Mouse (Mus musculus) heart, adult 2 months (tissue): ENCODE results near the gene D130040H23Rik. TPM values are rescaled to one million over a fixed set of nuclear protein-coding genes. Genes with fewer than 3 reads are reported as not detected.

Experiments used
- DNase-seq, 2 experiments: peaks; one replicate each; pipeline ENCODE4 v3.0.0; 2021
- H3K27ac ChIP-seq: fragments of 200-600 bp; 2 replicates; pipeline ENCODE4 v1.8.1; 2022
- H3K27me3 ChIP-seq: fragments of 200-500 bp; 2 replicates; pipeline ENCODE4 v1.6.1; 2012; ENCODE audit warnings: mild to moderate bottlenecking, low read length, inconsistent platforms, mixed read lengths; ENCODE audit not compliant: control insufficient read depth, insufficient read depth
- H3K36me3 ChIP-seq: fragments of 200-500 bp; 2 replicates; pipeline ENCODE4 v1.6.1; 2012; ENCODE audit warnings: low read length, inconsistent platforms; ENCODE audit not compliant: control insufficient read depth, insufficient read depth
- H3K4me1 ChIP-seq: fragments of 200-500 bp; 2 replicates; pipeline ENCODE4 v1.6.1; 2011; ENCODE audit warnings: low read length; ENCODE audit not compliant: control insufficient read depth, insufficient read depth
- H3K4me3 ChIP-seq: fragments of 200-600 bp; 2 replicates; pipeline ENCODE4 v1.8.1; 2022
- H3K79me2 ChIP-seq: fragments of 200-500 bp; replicated peaks from 2 replicates; pipeline ENCODE4 v1.6.1; 2012; ENCODE audit warnings: mild to moderate bottlenecking, inconsistent platforms, low read length, moderate library complexity, mixed read lengths; ENCODE audit not compliant: control insufficient read depth, insufficient read depth
- H3K9ac ChIP-seq: fragments of 200-500 bp; 2 replicates; pipeline ENCODE4 v1.6.1; 2012; ENCODE audit warnings: low read depth, mild to moderate bottlenecking, control low read depth, inconsistent platforms, low read length, mixed read lengths
- CTCF ChIP-seq: fragments of 200-600 bp; IDR thresholded peaks from 2 replicates; pipeline ENCODE4 v1.8.1; 2022; ENCODE audit warnings: antibody characterized with exemption, mild to moderate bottlenecking, moderate library complexity
- EP300 ChIP-seq: fragments of 200-500 bp; IDR thresholded peaks from 2 replicates; pipeline ENCODE4 v1.6.1; 2011; ENCODE audit warnings: low read depth, low read length, control low read depth; ENCODE audit not compliant: insufficient read depth
- POLR2A ChIP-seq: fragments of 200-500 bp; IDR thresholded peaks from 2 replicates; pipeline ENCODE4 v1.6.1; 2011; ENCODE audit warnings: mild to moderate bottlenecking, low read depth, low read length, control low read depth; ENCODE audit not compliant: insufficient read depth
- WGBS: fragments of 180-500 bp; shearing (Covaris S2); methylation state at CpG from one replicate; pipeline ENCODE4 v1.1.7; 2018; 5-methylcytosine and 5-hydroxymethylcytosine counted together
- intact Hi-C: fragments of 180-260 bp; cut with DNase I; formaldehyde crosslinking; loops from one replicate; pipeline ENCODE4 v1.15.1; 2025
- long read RNA-seq: library from polyadenylated mRNA; stranded (forward); transcript quantifications from one replicate; pipeline ENCODE4 v2.0.0, GENCODE M21; 2021
- polyA plus RNA-seq: library from polyadenylated mRNA; depleted of rRNA; stranded (reverse); fragments of >200 nt; gene quantifications from 2 replicates; pipeline ENCODE4 v1.2.3, GENCODE M21; 2012; rRNA removed
- total RNA-seq, 2 experiments: library from RNA; stranded (reverse); gene quantifications; 2 replicates each; pipeline ENCODE4 v1.2.3; 2021

Gene D130040H23Rik
- 1 to 10 TPM; 1.1 to 1.3 TPM for total RNA-seq
- 0.59 and 0.76 TPM in 2 replicates for polyA plus RNA-seq
- long read RNA-seq = 0 reads

- TF ChIP-seq POLR2A (peak; percentile 59; the same call in 1 of the 2 replicates), CTCF (no peak), EP300 (0 out of 2 replicates have a peak, but pooled peaks have one; percentile 33)
- DNase-seq = peak; percentile 68 to 81
- WGBS = 8% methylated on average over 12 of the region's 12 CpGs
- Histone ChIP-seq H3K36me3 (no peaks in the 10 kb centered on the region), H3K4me3 (peak within 1 kb of the TSS; percentile 72), H3K79me2 (no peaks in the 10 kb centered on the region), H3K27me3 (no peaks in the 10 kb centered on the region), H3K9ac (peak within 1 kb of the TSS; percentile 89), H3K27ac (peak within 1 kb of the TSS; percentile 68), H3K4me1 (no peaks in the 10 kb centered on the region; the same call in 1 of the 2 replicates)
- intact Hi-C loops = no loop called here
Measured at GRCm38 (mm10) chr8:69270386-69271202, at the start of gene D130040H23Rik. D130040H23Rik (plus strand) TSS chr8:69271080.

- H3K4me1 ChIP-seq = no peaks in the 10 kb centered on the region
- intact Hi-C loops = no loop called here
- no peaks in the 10 kb centered on the region for H3K27me3 ChIP-seq
- no peaks in the 10 kb centered on the region for H3K36me3 ChIP-seq
- H3K79me2 ChIP-seq = no peaks in the 10 kb centered on the region
- DNase-seq = no peak
- H3K9ac ChIP-seq = no peak overlapping the region
- no peak for TF ChIP-seq POLR2A
- H3K4me3 ChIP-seq = no peak overlapping the region
- no peak overlapping the region for H3K27ac ChIP-seq
- 80% methylated on average over 2 of the region's 2 CpGs for WGBS
Measured at GRCm38 (mm10) chr8:69242541-69242940, 28.3 kb upstream of the D130040H23Rik start.

DNA sequence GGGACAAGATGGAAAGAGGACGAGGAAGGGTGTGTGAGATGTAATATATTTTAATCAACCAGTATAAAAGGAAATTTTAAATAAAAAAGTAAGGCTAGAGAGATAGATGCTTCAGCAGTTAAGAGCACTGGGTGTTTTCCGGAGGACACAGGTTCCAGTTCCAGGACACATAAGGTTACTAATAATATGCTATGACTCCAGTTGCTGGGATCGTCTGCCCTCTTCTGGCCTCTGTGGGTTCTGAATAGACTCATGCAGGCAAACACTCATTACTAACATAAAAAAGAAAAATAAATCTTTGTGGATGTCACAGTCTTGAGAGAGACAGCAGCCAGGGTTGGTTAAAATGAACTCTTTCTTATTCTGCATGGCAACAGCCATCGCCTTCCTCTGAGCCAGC, 2.4 kb upstream of the D130040H23Rik start:
- Histone ChIP-seq H3K27ac (no peak overlapping the region), H3K4me1 (no peaks in the 10 kb centered on the region; the same call in 1 of the 2 replicates), H3K79me2 (no peaks in the 10 kb centered on the region), H3K9ac (no peak overlapping the region), H3K27me3 (no peaks in the 10 kb centered on the region), H3K36me3 (no peaks in the 10 kb centered on the region), H3K4me3 (no peak overlapping the region)
- intact Hi-C loops = loop anchor here (5.0 kb wide), 1 partner anchor 151 kb away; no protein-coding TSS in a partner anchor
- DNase-seq = peak in 1 of 2 experiments; percentile 5
- 46% methylated on average over 4 of the region's 4 CpGs for WGBS
- no peak for TF ChIP-seq EP300
- peak; percentile 63 for TF ChIP-seq CTCF

DNA sequence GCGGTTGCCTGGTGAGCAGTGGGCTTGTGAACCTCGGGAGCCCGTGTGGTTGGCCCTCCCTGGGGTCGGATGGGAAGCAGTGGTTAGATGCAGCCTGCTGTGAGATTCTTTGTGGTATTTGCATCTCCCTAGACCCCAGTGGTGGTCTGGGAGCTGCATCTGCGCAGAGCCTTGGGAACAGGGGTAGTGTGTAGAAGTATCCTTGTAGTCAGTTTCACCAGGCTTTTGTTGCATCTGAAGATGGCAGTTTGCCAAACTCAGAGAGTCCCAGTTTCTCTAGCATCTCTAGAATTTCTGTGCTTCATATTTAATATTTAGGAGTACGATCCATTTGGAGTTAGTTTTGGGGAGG, 299 bp downstream of the D130040H23Rik start:
- no peaks in the 10 kb centered on the region for H3K79me2 ChIP-seq
- H3K27ac ChIP-seq = peak overlapping the region; percentile 68
- 13% methylated on average over 6 of the region's 6 CpGs for WGBS
- H3K4me3 ChIP-seq = peak overlapping the region; percentile 72
- no peaks in the 10 kb centered on the region for H3K27me3 ChIP-seq
- no peak for DNase-seq
- intact Hi-C loops = no loop called here
- no peaks in the 10 kb centered on the region; the same call in 1 of the 2 replicates for H3K4me1 ChIP-seq
- H3K9ac ChIP-seq = peak overlapping the region; percentile 89
- TF ChIP-seq EP300 (0 out of 2 replicates have a peak, but pooled peaks have one; percentile 1), CTCF (no peak)
- no peaks in the 10 kb centered on the region for H3K36me3 ChIP-seq

DNA sequence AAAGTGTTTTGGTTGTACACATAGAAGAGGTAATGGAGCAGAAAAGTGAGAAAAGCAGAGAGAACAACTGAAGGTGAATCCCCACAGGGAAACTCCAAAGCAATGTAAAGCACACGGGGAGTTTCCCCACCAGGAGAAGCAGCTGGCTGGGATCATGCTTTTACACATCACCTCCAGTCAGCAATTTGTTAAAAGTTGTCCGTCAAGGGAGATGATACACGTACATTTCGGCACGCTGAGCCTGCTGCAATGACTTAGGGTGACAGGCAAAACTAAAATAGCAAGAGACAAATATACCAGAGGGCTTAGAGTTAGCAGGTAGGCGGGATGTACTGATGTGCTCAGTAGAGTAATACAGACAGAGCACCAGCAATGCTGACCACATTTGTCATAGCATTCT, 1.6 kb downstream of the D130040H23Rik start:
- H3K79me2 ChIP-seq = no peaks in the 10 kb centered on the region
- no peak overlapping the region for H3K9ac ChIP-seq
- intact Hi-C loops = no loop called here
- 82% methylated on average over 6 of the region's 6 CpGs for WGBS
- no peaks in the 10 kb centered on the region; the same call in 1 of the 2 replicates for H3K4me1 ChIP-seq
- TF ChIP-seq CTCF (no peak), EP300 (no peak)
- no peaks in the 10 kb centered on the region for H3K27me3 ChIP-seq
- no peak overlapping the region for H3K4me3 ChIP-seq
- DNase-seq = no peak
- no peaks in the 10 kb centered on the region for H3K36me3 ChIP-seq
- no peak overlapping the region for H3K27ac ChIP-seq

GRCm38 (mm10) chr8:69324771-69325170, 53.9 kb downstream of the D130040H23Rik start:
- intact Hi-C loops = no loop called here
- TF ChIP-seq POLR2A (no peak), CTCF (no peak), EP300 (no peak)
- H3K27me3 ChIP-seq = 0 out of 2 replicates have a peak, but pooled peaks cover 2% of the 10 kb centered on the region
- H3K4me1 ChIP-seq = no peaks in the 10 kb centered on the region
- no peak overlapping the region for H3K27ac ChIP-seq
- no peaks in the 10 kb centered on the region for H3K79me2 ChIP-seq
- no peaks in the 10 kb centered on the region for H3K36me3 ChIP-seq
- no peak for DNase-seq
- H3K9ac ChIP-seq = no peak overlapping the region
- WGBS = 73% methylated on average over 2 of the region's 2 CpGs
- H3K4me3 ChIP-seq = no peak overlapping the region
